Mouse (Mus musculus): ENCODE measurements at regions not wholly inside any gene's neighbourhood (a gene's known extent, or its start where the extent isn't known, plus 50 kb on each side); places are given as distances from the start of the nearest gene placed in this dataset.

DNA sequence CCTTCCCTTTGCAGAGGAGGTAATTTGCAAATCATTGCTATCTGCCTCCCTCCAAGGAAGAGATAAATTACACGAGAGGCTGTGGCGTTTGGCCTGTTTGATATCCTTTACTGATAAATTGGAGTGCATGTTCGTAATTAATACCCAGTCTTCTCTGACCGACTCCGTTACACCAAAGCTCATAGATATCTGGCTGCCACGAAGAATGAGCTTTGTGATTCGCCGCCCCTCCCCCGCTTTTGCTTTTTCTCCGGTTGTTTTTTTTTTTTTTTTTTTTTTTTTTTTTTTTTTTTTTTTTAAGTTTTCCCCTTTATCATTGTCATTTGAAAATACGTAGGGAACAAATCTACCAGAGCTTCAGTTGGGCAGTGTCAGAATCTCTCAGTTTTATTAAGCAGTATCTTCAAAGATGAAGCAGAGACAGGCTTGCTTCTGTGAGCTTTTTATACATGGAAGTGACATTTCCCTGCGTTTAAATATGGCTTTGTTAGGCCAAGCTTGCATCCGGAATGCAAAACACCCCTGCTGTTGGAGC, 663.3 kb downstream of the Vrk1 start:
- no peak for TF ChIP-seq POLR2A (IDR thresholded peaks at IDR 0.05; ENCODE audit: control insufficient read depth, low read depth, low read length)
- TF ChIP-seq CTCF (IDR thresholded peaks at IDR 0.05; ENCODE audit: control insufficient read depth, insufficient read depth, insufficient replicate concordance, low read depth, low read length): no peak

All from testis, adult 2 months (tissue).